In the genomic region with DNA sequence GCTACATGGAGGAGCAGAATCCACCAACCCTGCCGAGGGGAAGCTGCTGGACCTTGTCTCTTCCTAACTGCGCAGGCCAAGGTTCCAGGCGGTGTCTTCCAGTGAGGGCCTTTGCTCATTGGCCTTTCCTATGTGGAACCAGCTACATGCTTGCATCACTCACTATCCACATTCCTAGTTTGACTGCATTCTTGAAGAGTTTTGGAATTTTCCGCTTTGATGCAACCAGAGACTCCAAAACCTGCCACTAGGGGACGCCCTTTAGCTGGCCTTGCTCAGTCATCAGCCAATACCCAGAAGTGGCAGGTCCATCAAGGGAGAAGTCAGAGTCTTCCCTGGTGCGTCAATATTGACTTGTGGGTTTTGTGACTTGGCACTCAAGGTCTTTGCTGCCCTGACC, we compare ENCODE assay signal across 8 mouse cellular contexts.
DNase-seq lines count a peak whose midpoint lies in the region; ATAC-seq and TF ChIP-seq lines count a peak whose summit lies in the region.

No protein-coding gene starts in this region.

- H3K4me3 ChIP-seq in heart, embryonic 12.5 days = no peak overlapping the region
- H3K4me3 ChIP-seq in cerebellum, adult 2 months (replicated peaks; ENCODE audit: insufficient read depth, low read depth, low read length) = no peak overlapping the region
- H3K4me3 ChIP-seq in stomach, embryonic 16.5 days (replicated peaks; ENCODE audit: low read length) = no peak overlapping the region

- intact Hi-C loops in left cerebral cortex, postnatal 36 days (cut with DNase I) = loop anchor here (5.0 kb wide), 1 partner anchor 207 kb away; no protein-coding TSS in a partner anchor

- 0 out of 2 replicates have a peak, but pooled peaks cover 3% of the 10 kb centered on the region for H3K4me1 ChIP-seq in heart, embryonic 12.5 days (replicated peaks)
- H3K4me1 ChIP-seq in cerebellum, adult 2 months (ENCODE audit: control insufficient read depth, insufficient read depth, low read length) = peaks cover 3% of the 10 kb centered on the region; the same call in 1 of the 2 replicates
- 0 out of 2 replicates have a peak, but pooled peaks cover 7% of the 10 kb centered on the region for H3K4me1 ChIP-seq in stomach, embryonic 16.5 days (ENCODE audit: control insufficient read depth, insufficient read depth, low read length)

- no peak for TF ChIP-seq POLR2A in cerebellum, adult 2 months (IDR thresholded peaks at IDR 0.05; ENCODE audit: borderline replicate concordance, insufficient read depth, low read length)

- H3K9me3 ChIP-seq in heart, embryonic 12.5 days (replicated peaks) = no peaks in the 10 kb centered on the region
- no peaks in the 10 kb centered on the region for H3K9me3 ChIP-seq in stomach, embryonic 16.5 days (replicated peaks; ENCODE audit: control insufficient read depth, low read length)

- peak; percentile 66 to 89 for DNase-seq in heart, adult 18-20 months
- peak; percentile 74 to 87 for DNase-seq in cerebellum, adult 2 months
- peak; percentile 39 to 69 for DNase-seq in frontal cortex, postnatal 10 days (ENCODE audit: low spot score in 2 of 2)
- DNase-seq in kidney, adult 11 months = peak; percentile 84
- peak; percentile 79 to 86 for DNase-seq in left cerebral cortex, postnatal 36 days (ENCODE audit: low spot score in 2 of 2)
- peak; percentile 30 to 56 for DNase-seq in natural killer cell, adult 2 months (ENCODE audit: low spot score in 2 of 2)

- 18% methylated on average over 6 of the region's 6 CpGs for WGBS in heart, embryonic 12.5 days
- WGBS in cerebellum, adult 2 months = 23% methylated on average over 6 of the region's 6 CpGs
- 20% methylated on average over 6 of the region's 6 CpGs for WGBS in stomach, embryonic 16.5 days

- no peak overlapping the region for H3K4me2 ChIP-seq in heart, embryonic 12.5 days
- no peak overlapping the region for H3K4me2 ChIP-seq in stomach, embryonic 16.5 days (ENCODE audit: low read depth, low read length)

- H3K27ac ChIP-seq in heart, embryonic 12.5 days (ENCODE audit: poor library complexity, severe bottlenecking) = no peak overlapping the region
- H3K27ac ChIP-seq in cerebellum, adult 2 months (ENCODE audit: insufficient read depth, low read length) = no peak overlapping the region
- H3K27ac ChIP-seq in stomach, embryonic 16.5 days (ENCODE audit: low read length) = no peak overlapping the region

- no peaks in the 10 kb centered on the region for H3K27me3 ChIP-seq in heart, embryonic 12.5 days (replicated peaks)
- no peaks in the 10 kb centered on the region for H3K27me3 ChIP-seq in cerebellum, adult 2 months (ENCODE audit: control insufficient read depth, insufficient read depth, low read length)
- no peaks in the 10 kb centered on the region for H3K27me3 ChIP-seq in stomach, embryonic 16.5 days (ENCODE audit: control insufficient read depth, insufficient read depth, low read length)

- no peaks in the 10 kb centered on the region for H3K36me3 ChIP-seq in heart, embryonic 12.5 days
- no peaks in the 10 kb centered on the region for H3K36me3 ChIP-seq in stomach, embryonic 16.5 days (ENCODE audit: control insufficient read depth, insufficient read depth, low read length)

- no peak overlapping the region for H3K9ac ChIP-seq in heart, embryonic 12.5 days
- H3K9ac ChIP-seq in stomach, embryonic 16.5 days (ENCODE audit: low read length) = no peak overlapping the region

- ATAC-seq in heart, embryonic 12.5 days (ENCODE audit: insufficient number of reproducible peaks, low FRiP score) = no peak
- peak; percentile 40; the same call in 1 of the 2 replicates for ATAC-seq in stomach, embryonic 16.5 days (ENCODE audit: insufficient read depth, low FRiP score)

- TF ChIP-seq CTCF in cerebellum, adult 2 months (IDR thresholded peaks at IDR 0.05; ENCODE audit: borderline replicate concordance, insufficient read depth, low read depth, low read length) = peak; percentile 97
